Mouse (Mus musculus): ENCODE measurements around the gene Fam20b.
A peak's percentile ranks its signal among the peaks of the same experiment; 100 is the strongest.
"Not testable (repeated sequence)": the region's sequence is repeated elsewhere in the genome, so short reads cannot be mapped to it uniquely, and the experiment has no call there.

Gene Fam20b

DNA sequence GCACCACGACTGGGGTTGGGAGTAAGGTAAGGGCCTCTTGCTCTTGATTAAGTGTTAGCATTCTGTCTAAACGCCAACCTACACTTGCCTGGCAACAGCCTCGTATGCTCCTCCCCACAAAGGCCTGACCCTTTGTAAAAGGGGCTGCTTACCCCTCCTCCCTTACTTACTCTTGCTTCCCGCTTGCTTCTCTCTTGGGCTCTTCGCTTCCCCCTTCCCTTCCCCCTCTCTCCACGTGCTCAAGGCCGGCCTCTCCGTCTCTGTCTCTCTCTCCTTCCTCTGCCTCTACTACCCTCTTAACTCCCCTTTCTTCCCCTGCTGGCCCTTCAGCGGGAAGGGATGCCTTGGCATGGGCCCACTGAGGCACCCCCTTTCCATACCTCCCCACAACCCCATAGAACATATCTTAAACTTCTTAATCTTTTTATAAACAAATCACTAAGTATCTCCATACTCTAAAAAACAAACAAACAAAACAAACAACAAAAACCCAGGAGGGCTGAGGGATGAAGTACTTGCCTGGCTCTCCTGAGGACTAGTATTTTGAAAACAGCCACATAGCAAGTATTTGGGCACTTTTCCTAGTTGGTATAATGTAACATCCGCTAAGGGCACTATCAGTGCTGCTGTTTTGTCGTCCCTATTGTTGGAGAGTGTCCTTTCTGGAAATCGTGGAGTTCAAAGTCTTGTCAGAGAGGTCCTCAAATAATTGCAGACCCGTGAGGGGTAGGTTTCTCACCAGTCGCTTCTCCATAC is 46.0 kb downstream of the Fam20b start:
- peak; percentile 19 to 31 for DNase-seq (ENCODE audit: low spot score in 2 of 2)

GRCm38 (mm10) chr1:156671921-156672320 is 47.0 kb downstream of the Fam20b start:
- DNase-seq (ENCODE audit: low spot score in 2 of 2): no peak

GRCm38 (mm10) chr1:156669208-156669983 is 49.5 kb downstream of the Fam20b start:
- no peak for DNase-seq (ENCODE audit: low spot score in 2 of 2)

- DNase-seq (ENCODE audit: low spot score in 2 of 2): no peak
These were observed 50.3 kb downstream of the Fam20b start for GRCm38 (mm10) chr1:156668602-156669001.

GRCm38 (mm10) chr1:156667141-156667926 is 51.6 kb downstream of the Fam20b start:
- DNase-seq (ENCODE audit: low spot score in 2 of 2): peak; percentile 36 to 44

GRCm38 (mm10) chr1:156665777-156666176 is 53.1 kb downstream of the Fam20b start:
- no peak for DNase-seq (ENCODE audit: low spot score in 2 of 2)

GRCm38 (mm10) chr1:156660660-156661236 is 58.1 kb downstream of the Fam20b start:
- not testable (repeated sequence) for DNase-seq (ENCODE audit: low spot score in 2 of 2)

- DNase-seq (ENCODE audit: low spot score in 2 of 2): peak; percentile 28 to 34
These were observed 58.8 kb downstream of the Fam20b start for GRCm38 (mm10) chr1:156659906-156660659.

DNA sequence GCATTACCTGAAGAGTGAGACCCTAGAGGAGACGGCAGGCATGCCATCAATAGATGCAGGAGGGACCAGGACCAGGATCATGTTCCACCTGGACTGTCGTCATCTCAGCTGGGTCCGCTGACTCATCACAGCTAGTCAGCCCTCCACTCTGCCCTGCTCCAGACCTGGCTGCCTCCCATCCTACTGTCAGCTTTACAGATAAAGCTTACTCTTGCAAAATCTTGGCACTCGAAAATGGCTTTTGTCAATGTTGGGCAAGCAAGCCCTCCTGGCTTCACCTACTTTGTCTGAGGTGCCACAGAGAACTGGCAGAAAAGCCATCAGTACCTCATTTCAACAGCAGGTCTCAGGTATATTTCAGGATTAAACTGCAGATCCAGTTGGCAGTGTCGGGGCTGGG is 60.2 kb downstream of the Fam20b start:
- DNase-seq (ENCODE audit: low spot score in 2 of 2): peak; percentile 46 to 54

DNA sequence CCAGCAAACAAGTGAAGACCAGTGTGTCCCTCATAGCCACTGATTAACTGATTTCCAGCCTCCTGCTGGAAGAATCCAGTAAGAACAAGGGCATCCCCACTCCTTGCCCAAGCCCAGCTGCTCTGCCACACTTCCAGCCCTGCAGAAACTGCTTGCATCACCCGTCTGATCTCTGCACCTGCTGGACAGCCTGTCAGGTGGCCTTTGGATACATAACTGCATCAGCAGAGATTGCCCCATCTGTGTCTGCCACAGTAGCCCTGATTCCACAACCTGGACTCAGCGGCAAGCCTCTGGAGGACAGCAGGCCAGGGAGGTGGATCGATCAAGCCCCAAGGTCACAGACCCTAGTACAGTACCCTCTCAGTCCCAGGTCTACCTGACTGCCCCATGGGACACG is 61.4 kb downstream of the Fam20b start:
- DNase-seq (ENCODE audit: low spot score in 2 of 2): no peak

DNA sequence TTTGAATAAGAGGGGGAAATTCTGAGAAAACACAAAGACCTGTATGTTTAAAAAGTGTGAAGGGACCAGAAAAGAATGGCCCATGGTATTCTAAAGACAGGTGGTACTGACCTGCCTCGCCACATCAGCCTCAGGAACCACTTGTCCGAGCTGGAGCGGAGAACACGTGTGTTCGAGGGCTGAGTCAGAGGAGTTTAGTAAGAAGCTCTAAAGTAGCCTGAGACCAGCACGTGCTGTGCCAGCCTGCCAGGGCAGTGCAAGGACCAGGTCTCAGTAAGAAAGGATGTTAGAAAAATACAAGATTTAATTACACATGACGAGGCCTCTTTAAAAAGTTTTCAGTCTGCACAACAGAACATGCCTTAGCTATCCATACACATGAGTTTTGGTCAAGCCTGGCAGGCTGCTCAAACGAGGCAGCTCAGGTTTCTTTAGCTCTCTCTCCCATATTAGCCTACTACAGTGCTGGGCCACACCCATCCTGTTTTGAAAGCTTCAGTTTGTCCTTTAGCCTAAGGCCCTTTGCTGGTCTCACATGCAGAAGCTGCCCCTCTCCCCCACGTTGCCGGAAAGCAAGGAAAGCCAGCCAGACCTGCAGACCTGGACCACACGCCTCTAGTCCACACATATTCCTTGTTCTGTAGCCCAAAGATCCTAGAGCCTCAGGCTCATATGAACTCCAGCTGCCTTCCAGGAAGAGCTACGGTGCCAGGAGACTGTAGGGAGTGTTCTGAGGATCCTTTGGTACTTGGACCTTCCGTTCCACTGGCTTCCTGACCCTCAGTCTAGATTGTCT is 64.0 kb downstream of the Fam20b start:
- DNase-seq (ENCODE audit: low spot score in 2 of 2): peak in 1 of 2 experiments; percentile 22

GRCm38 (mm10) chr1:156652189-156652822 is 66.6 kb downstream of the Fam20b start:
- DNase-seq (ENCODE audit: low spot score in 2 of 2): no peak

DNA sequence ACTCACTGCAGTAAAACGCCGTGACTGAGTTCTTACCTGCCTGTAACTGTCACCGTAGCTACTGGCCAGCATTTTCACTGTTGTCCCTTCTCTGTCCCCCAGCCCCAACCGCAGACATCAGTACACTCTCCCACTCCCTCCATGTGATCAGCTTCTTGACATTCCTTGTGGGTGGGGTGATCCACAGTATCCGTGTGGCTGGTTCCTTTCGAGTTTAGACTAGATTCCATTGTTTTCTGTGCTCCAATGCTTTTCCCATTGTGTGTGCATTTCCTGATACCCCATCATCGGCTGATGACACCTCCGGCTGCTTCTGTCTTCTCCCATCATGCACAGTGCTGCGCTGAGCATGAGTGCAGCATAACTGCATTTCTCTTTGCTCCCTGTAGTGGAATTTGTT is 68.3 kb downstream of the Fam20b start:
- peak in 1 of 2 experiments; percentile 26 for DNase-seq (ENCODE audit: low spot score in 2 of 2)

- no peak for DNase-seq (ENCODE audit: low spot score in 2 of 2)
These were observed 70.2 kb downstream of the Fam20b start for GRCm38 (mm10) chr1:156648705-156649104.

DNA sequence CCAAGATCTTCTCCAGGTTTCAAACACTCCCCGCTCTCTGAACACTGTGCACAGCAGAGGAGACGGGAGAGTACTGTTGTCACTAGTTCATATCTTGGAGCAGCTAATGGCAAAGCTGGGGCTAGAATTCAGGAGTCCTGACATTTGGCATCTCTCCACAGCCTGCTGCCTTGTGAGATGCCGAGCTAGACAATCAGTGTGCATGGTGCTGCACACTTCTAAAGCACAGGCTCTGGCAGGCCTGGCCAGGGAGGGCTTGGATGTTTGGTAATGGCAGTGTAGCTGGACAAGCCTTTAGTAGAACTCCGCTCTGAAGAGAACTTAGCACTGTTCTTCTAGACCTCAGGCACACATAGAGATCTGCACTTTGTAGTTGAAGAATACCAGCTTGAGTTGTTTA is 72.9 kb downstream of the Fam20b start:
- no peak for DNase-seq (ENCODE audit: low spot score in 2 of 2)

DNA sequence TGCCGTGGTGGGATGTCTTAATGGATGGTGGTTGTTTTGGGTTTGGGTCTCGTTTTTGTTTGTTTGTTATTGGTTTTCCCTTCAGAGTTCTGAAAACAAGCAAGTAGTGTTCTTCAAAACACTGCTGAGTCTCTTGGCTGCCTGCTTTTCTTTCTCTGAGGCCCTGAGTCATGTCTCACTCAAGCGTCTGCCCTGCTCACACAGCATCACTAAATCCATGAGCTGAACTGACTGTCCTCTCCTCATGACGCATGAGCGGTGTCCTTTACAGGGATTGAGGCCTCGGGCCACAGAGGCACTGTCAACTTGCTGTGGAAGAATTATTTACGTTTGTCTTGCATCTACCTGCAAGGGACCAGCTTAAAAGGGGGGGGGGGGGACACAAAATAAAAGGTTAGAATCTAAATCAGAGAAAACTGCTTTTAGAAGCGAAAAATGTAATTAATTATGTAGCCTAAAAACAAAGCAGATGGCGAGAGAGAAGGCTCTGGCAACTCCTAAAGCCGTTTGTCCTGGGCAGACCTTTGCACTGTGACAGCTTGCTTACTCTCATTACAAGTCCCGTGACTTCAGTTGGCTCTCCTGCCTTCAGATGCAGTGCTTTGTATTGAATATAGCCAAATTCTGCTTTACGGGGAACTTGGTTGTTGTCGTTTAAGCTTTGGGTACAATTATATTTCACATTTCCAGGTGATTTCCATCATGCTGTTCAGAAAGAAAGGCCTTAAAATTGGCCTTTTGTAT is 73.9 kb downstream of the Fam20b start:
- DNase-seq (ENCODE audit: low spot score in 2 of 2): no peak

DNA sequence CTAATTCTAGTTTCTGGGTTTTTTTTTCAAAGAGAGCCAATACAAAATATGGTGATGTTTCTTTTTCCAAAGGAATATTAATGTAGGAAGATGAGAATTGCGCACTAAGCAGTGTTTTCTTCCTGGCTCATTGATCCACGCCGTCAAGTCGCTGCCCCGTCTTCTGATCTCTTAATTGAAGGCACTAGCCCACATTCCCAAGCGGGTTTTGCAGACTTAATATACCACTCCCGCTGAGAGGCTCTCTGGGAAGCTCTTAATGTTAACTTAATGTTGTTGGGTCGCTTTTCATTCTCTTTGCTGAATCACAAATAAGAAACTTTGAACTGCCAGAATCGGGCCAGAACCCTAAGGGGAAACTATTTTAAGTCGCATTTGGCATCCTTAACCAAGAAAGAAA is 74.8 kb downstream of the Fam20b start:
- no peak for DNase-seq (ENCODE audit: low spot score in 2 of 2)

DNA sequence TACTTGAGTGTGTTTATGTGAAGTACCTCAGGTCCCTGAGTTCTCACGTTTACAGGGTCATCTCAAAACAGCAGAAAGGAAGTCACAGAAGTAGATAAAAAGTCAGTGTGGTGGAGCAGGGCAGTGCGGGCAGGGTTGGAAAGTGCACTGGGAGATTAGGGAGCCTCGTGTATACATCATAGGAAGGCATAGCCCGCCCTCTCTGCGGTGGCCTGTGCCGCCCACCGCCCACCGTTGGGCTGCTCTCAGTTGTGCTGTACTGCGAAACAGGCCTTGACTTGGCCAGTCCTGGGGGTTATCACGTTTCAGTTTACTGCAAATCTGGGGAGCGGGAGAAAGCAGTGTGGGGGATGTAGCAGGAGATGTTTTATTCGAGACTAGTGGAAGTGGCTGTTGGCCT is 76.1 kb downstream of the Fam20b start:
- no peak for DNase-seq (ENCODE audit: low spot score in 2 of 2)

GRCm38 (mm10) chr1:156641808-156642207 is 77.1 kb downstream of the Fam20b start:
- no peak for DNase-seq (ENCODE audit: low spot score in 2 of 2)
